Mouse (Mus musculus) midbrain, embryonic 12.5 days (tissue): Measurements from ENCODE around the gene Olfr1378. TPM values are rescaled to one million over a fixed set of nuclear protein-coding genes. Genes with fewer than 3 reads are reported as not detected.

Source experiments
- ATAC-seq: fragments of 200-750 bp; cut with Nextera tagmentation; 2 replicates; pipeline ENCODE4 v1.8.0; 2017; ENCODE audit warnings: low read depth, moderate TSS enrichment, moderate library complexity; ENCODE audit not compliant: low FRiP score
- H3K27ac ChIP-seq: fragments of 300-500 bp; sonication (generic); replicated peaks from 2 replicates; pipeline ENCODE4 v1.5.1; 2016; ENCODE audit warnings: mild to moderate bottlenecking
- H3K27me3 ChIP-seq: fragments of 300-500 bp; sonication (generic); 2 replicates; pipeline ENCODE4 v1.6.1; 2016; ENCODE audit warnings: mild to moderate bottlenecking
- H3K36me3 ChIP-seq: fragments of 300-500 bp; sonication (generic); 2 replicates; pipeline ENCODE4 v1.6.1; 2016
- H3K4me1 ChIP-seq: fragments of 300-500 bp; sonication (generic); 2 replicates; pipeline ENCODE4 v1.6.1; 2016
- H3K4me2 ChIP-seq: fragments of 300-500 bp; sonication (generic); replicated peaks from 2 replicates; pipeline ENCODE4 v1.6.1; 2016; ENCODE audit warnings: mild to moderate bottlenecking, moderate library complexity
- H3K4me3 ChIP-seq: fragments of 300-500 bp; sonication (generic); 2 replicates; pipeline ENCODE4 v1.5.1; 2016; ENCODE audit warnings: mild to moderate bottlenecking
- H3K9ac ChIP-seq: fragments of 300-500 bp; sonication (generic); replicated peaks from 2 replicates; pipeline ENCODE4 v1.6.1; 2016; ENCODE audit warnings: mild to moderate bottlenecking, moderate library complexity
- H3K9me3 ChIP-seq: fragments of 300-500 bp; sonication (generic); 2 replicates; pipeline ENCODE4 v1.6.1; 2016; ENCODE audit warnings: mild to moderate bottlenecking
- WGBS: fragments of 180-500 bp; shearing (Covaris S2); methylation state at CpG from one replicate; pipeline ENCODE4 v1.1.7; 2016; 5-methylcytosine and 5-hydroxymethylcytosine counted together
- polyA plus RNA-seq: library from polyadenylated mRNA; unstranded; fragments of >200 nt; fragmentation: Nextera tagmentation; extraction: Ambion mirVana; gene quantifications from 2 replicates; pipeline ENCODE4 v1.2.1, GENCODE M21; 2016

Gene Olfr1378
- polyA plus RNA-seq: not detected in 2 replicates

DNA sequence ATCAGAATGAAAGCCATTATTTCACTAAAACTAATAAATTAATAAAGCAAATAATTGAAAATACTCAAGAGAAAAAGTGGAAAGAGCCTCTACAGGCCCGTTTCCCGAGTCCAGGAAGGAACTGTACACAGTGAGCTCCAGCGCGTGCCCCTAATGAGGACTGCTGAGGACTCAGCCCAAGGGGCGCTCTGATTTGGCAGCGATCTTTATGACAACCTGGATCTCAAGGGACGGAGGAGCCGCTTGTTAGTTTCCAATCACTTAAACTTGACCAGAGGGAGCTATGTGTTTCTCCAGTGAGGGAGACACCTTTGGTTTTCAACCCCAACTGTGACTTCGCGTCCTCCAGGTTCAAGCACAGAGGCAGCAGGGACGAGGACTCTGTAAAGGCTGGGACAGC lies at the start of gene Olfr1378:
Olfr1378 (plus strand) TSS at position 301 of the 400 bp plus-strand sequence.
- Histone ChIP-seq H3K9ac (no peak within 1 kb of the TSS), H3K27me3 (no peaks in the 10 kb centered on the region), H3K27ac (no peak within 1 kb of the TSS), H3K36me3 (no peaks in the 10 kb centered on the region), H3K4me3 (no peak within 1 kb of the TSS), H3K9me3 (no peaks in the 10 kb centered on the region), H3K4me1 (no peaks in the 10 kb centered on the region), H3K4me2 (no peak within 1 kb of the TSS)
- 89% methylated on average over 11 of the region's 11 CpGs for WGBS
- no peak for ATAC-seq

DNA sequence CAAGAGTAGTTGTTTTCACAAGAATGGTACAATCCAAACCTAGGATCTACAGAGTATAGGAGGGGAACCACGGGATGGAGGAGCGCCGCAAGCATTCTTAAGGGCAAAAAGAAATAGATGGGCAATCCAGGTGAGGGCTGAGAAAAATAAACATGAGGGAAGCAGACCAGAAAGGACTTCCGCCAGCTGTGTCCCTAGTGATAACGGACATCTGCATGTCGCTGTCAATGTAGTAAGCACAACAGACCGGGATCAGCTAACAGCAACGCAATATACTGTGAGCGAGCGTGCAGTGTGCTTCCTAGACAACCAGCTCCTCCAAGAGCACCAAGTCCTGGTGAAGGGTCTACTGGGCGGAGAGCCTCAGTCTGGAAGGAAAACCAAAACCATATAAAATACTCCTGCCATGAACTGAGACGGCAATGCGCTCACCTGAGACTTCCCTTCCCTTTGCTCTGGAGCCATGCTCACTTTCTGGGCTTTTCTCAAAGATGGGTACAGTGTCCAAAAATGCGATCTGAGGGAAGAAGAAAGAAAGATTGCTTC lies 35.8 kb upstream of the Olfr1378 start:
- Histone ChIP-seq H3K4me3 (peak overlapping the region; percentile 58), H3K36me3 (no peaks in the 10 kb centered on the region), H3K4me2 (peak overlapping the region; percentile 88), H3K4me1 (peaks cover 13% of the 10 kb centered on the region; the same call in 1 of the 2 replicates), H3K27me3 (peaks cover 4% of the 10 kb centered on the region; the same call in 1 of the 2 replicates), H3K9me3 (no peaks in the 10 kb centered on the region), H3K27ac (peak overlapping the region; percentile 52; the same call in 1 of the 2 replicates), H3K9ac (peak overlapping the region; percentile 70)
- 36% methylated on average over 14 of the region's 14 CpGs for WGBS
- ATAC-seq: no peak

DNA sequence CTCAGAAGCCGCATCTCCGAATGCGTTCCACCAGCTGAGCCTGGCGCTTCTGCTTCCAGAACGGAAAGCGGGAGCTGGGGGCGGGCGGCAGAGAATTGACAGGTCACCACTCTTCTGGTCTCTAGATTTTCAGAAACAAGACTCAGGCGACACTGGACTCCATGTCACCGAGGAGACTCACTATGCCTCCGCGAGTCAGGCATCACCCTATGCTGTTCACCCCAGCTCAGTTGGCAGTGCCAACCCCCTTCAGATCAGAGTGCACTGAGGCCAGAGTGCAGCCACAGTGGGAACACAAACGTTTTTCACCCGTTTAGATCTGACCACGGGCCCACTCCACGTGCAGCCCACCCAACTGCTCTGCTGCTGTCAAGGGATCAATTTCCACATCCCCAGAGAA lies 35.3 kb upstream of the Olfr1378 start:
- peak overlapping the region; percentile 52 for H3K27ac ChIP-seq
- peaks cover 4% of the 10 kb centered on the region; the same call in 1 of the 2 replicates for H3K27me3 ChIP-seq
- no peaks in the 10 kb centered on the region for H3K9me3 ChIP-seq
- peak overlapping the region; percentile 88 for H3K4me2 ChIP-seq
- peaks cover 13% of the 10 kb centered on the region; the same call in 1 of the 2 replicates for H3K4me1 ChIP-seq
- H3K36me3 ChIP-seq: no peaks in the 10 kb centered on the region
- 4% methylated on average over 16 of the region's 16 CpGs for WGBS
- H3K4me3 ChIP-seq: peak overlapping the region; percentile 58
- peak overlapping the region; percentile 70 for H3K9ac ChIP-seq
- no peak; the same call in 1 of the 2 replicates for ATAC-seq

DNA sequence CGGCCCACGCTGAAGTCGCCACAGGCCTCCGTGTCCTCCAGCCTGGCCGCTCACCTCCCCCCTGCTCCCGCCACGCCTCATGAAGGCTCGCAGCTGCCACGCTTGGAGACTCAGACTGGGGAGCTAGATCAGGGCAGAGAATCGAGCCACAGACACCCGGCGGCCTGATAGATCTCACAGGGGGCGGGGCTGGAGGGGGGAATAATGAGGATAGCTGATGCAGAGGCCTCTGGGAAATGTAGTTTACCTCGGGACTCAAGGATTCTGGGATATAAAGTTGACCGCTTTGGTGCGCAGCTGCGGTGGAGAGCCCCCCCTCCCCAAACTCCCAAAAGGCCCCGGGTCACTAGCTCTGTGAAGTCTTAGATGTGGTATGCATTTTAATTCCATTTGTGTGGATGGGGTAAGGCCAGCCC lies 34.9 kb upstream of the Olfr1378 start, which contains the start of gene Zfp354b:
Zfp354b (minus strand) TSS at position 183 of the 416 bp plus-strand sequence.
- Histone ChIP-seq H3K4me1 (peaks cover 13% of the 10 kb centered on the region; the same call in 1 of the 2 replicates), H3K27ac (peak within 1 kb of the TSS; percentile 64), H3K27me3 (peaks cover 4% of the 10 kb centered on the region; the same call in 1 of the 2 replicates), H3K9ac (peak within 1 kb of the TSS; percentile 70), H3K4me2 (peak within 1 kb of the TSS; percentile 88), H3K36me3 (no peaks in the 10 kb centered on the region), H3K9me3 (no peaks in the 10 kb centered on the region), H3K4me3 (peak within 1 kb of the TSS; percentile 58)
- 0% methylated on average over 18 of the region's 18 CpGs for WGBS
- peak; percentile 95 for ATAC-seq

DNA sequence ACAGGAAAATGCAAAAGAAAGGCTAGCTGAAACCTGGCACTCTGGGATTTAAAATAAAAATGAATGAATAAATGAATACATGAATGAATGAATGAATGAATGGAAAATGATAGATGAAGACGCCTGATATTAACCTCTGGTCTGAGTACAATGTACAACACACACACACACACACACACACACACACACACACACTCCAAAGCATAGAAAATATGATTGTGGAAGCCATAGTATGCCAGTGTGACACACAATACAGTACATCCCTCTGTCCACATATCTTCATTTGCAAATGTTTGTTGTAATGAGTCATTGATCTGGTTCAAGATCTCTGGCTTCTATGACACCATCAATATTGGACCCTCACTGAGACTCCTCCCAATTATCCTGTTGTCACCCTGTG lies 34.3 kb upstream of the Olfr1378 start:
- WGBS: 76% methylated on average over 1 of the region's 1 CpGs
- Histone ChIP-seq H3K9ac (no peak overlapping the region), H3K9me3 (no peaks in the 10 kb centered on the region), H3K4me1 (peaks cover 13% of the 10 kb centered on the region; the same call in 1 of the 2 replicates), H3K4me3 (no peak overlapping the region), H3K27me3 (peaks cover 4% of the 10 kb centered on the region; the same call in 1 of the 2 replicates), H3K36me3 (no peaks in the 10 kb centered on the region), H3K27ac (peak overlapping the region; percentile 64), H3K4me2 (peak overlapping the region; percentile 88)
- peak; percentile 57 for ATAC-seq

DNA sequence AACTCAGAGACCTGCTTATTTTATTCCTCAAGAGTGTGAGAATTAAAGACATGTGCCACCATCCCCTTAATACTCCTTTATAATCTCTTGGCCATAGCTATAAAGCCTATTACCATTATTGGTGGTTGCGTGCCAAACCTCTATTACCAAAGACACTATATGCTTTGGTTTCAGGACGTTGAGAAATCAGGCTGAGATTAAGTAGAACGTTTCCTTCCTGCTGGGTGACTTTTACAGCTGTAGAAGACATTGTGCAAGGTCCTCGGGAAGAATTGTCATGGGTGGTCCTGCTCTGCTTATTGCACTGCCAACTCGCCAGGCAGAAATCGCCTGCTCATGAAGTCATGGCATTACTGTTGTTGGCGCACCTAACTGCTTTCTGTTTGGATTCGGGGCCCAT lies 27.9 kb upstream of the Olfr1378 start:
- H3K9me3 ChIP-seq: no peaks in the 10 kb centered on the region
- no peaks in the 10 kb centered on the region for H3K4me1 ChIP-seq
- 81% methylated on average over 8 of the region's 8 CpGs for WGBS
- no peak overlapping the region for H3K9ac ChIP-seq
- no peaks in the 10 kb centered on the region for H3K27me3 ChIP-seq
- no peak overlapping the region for H3K27ac ChIP-seq
- no peak overlapping the region for H3K4me2 ChIP-seq
- no peak for ATAC-seq
- no peaks in the 10 kb centered on the region for H3K36me3 ChIP-seq
- H3K4me3 ChIP-seq: no peak overlapping the region

DNA sequence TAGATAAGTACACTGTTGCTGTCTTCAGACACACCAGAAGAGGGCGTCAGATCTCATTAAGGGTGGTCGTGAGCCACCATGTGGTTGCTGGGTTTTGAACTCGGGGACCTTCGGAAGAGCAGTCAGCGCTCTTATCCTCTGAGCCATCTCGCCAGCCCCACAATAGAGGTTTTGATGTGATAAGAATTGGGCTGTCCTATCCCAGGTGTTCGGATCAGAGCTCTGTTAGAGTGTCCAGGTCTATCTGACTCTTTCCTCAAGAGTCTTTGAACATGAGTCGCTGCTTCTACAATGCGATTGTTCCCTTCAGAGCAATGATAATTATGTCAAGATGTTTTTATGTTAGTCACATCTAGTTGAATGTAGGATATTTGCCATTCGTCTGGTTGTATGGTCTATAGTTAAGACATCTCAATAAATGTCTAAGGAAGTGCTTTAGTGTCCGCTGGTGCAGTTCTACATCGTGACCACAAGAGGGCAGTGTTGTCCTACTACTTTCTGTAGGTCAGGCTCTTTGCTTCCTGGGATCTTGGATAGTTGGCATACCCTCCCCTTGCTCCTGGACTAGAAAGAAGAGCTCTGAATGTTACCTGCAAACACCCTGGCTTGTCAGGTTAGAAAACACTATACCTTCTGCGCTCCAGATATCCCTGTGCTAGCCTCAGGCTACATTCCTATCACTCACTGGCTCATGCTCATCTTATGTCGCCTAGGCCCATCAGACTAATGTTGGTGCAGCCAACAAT lies 26.5 kb upstream of the Olfr1378 start:
- Histone ChIP-seq H3K27ac (no peak overlapping the region), H3K27me3 (no peaks in the 10 kb centered on the region), H3K4me3 (no peak overlapping the region), H3K4me1 (no peaks in the 10 kb centered on the region), H3K36me3 (no peaks in the 10 kb centered on the region), H3K4me2 (no peak overlapping the region), H3K9me3 (no peaks in the 10 kb centered on the region), H3K9ac (no peak overlapping the region)
- 34% methylated on average over 14 of the region's 14 CpGs for WGBS
- peak; percentile 27; the same call in 1 of the 2 replicates for ATAC-seq

DNA sequence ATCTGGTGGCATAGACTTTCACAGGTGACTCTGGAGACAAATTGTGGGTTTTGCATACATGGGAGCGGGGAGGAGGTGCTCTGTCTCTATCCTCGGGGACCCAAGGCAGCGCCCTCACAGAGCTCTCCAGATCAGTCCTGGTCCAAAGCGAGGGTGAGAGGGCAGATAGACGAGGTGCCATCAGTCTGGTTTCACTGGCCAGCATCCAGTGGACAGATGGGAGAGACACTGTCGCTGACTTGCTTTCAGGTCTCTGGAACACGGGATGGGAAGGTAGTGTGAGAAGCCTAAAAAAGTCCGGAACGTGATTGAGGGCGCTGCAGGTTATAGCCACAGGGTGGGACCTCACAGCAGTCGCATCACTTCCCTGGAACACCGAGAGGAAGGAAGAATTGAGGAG lies 23.9 kb upstream of the Olfr1378 start:
- WGBS: 79% methylated on average over 12 of the region's 12 CpGs
- H3K36me3 ChIP-seq: no peaks in the 10 kb centered on the region

DNA sequence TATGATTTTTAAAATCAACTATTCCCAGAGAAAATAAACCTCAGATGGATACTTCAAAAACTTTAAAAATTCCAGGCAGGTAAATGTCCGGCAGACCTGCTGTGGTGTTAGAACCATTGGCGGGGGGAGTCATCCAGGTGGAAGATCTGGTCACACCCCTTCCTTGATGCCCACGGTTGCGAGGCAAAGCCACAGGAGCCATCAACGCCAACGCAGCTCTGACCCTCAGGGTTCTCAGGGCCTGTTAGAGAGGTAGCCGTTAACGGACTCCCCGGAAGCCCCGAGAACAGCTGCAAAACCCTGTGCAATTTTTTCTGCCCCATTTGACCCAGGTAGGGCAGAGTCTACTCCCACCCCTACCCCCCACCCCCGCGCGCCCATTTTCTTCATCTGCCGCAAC lies 22.8 kb upstream of the Olfr1378 start, which contains the start of gene 4933414I15Rik:
4933414I15Rik (minus strand) TSS at position 260 of the 400 bp plus-strand sequence.
- ATAC-seq: no peak
- H3K36me3 ChIP-seq: no peaks in the 10 kb centered on the region
- H3K27me3 ChIP-seq: no peaks in the 10 kb centered on the region
- 82% methylated on average over 14 of the region's 14 CpGs for WGBS
- no peak within 1 kb of the TSS for H3K4me2 ChIP-seq
- no peaks in the 10 kb centered on the region for H3K9me3 ChIP-seq
- H3K4me3 ChIP-seq: no peak within 1 kb of the TSS
- no peak within 1 kb of the TSS for H3K9ac ChIP-seq
- H3K4me1 ChIP-seq: no peaks in the 10 kb centered on the region
- H3K27ac ChIP-seq: no peak within 1 kb of the TSS

More for the DNA sequence above, 23.9 kb upstream of the Olfr1378 start:
- Histone ChIP-seq H3K4me3 (no peak overlapping the region), H3K9ac (no peak overlapping the region), H3K27ac (no peak overlapping the region), H3K9me3 (no peaks in the 10 kb centered on the region), H3K27me3 (no peaks in the 10 kb centered on the region), H3K4me2 (no peak overlapping the region), H3K4me1 (no peaks in the 10 kb centered on the region)
- ATAC-seq: no peak

DNA sequence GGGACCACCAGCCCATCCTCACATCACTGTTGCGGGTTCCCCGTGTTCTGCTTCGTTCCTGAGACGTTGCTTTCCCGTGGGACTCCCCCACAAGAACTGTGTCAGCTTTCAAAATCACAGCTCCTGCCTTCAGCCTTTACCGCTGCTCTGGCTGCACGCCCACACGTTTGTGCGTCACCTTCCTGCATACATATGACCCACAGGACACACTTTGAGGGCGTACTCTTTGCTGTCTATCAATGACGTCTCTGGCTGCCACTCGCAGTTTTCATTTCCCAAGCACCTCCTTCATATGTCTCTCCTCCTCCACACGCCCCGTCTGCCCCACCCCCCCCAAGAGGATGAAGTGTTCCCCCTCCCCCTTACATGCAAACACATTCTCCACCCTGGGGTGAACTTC lies 14.0 kb upstream of the Olfr1378 start:
- no peaks in the 10 kb centered on the region for H3K9me3 ChIP-seq
- ATAC-seq: no peak
- no peak overlapping the region for H3K9ac ChIP-seq
- H3K27me3 ChIP-seq: no peaks in the 10 kb centered on the region
- H3K36me3 ChIP-seq: no peaks in the 10 kb centered on the region
- no peaks in the 10 kb centered on the region for H3K4me1 ChIP-seq
- no peak overlapping the region for H3K4me2 ChIP-seq
- no peak overlapping the region for H3K27ac ChIP-seq
- H3K4me3 ChIP-seq: no peak overlapping the region
- WGBS: 74% methylated on average over 14 of the region's 14 CpGs

DNA sequence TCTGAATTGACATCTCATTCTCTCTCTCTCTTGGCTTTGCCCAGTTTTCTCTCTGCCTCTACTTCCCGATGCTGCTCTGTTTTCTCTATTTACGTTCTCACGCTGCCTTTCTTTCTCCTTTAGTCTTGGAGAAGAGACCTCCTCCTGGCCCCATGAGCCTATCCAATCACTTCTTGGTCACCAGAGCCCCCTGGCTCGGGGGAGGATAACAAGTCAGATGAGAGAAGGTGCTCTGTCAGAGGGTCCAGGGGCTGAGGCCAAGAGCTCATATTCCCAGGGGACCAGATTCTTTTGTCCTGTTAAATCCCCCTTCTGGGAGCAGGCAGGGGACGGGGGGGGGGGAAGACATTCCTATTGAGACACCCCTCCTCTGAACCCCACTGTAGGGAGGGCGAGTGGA lies 12.7 kb upstream of the Olfr1378 start, which contains the start of gene Prop1:
Prop1 (minus strand) TSS at position 101 of the 400 bp plus-strand sequence.
- Histone ChIP-seq H3K4me3 (no peak within 1 kb of the TSS), H3K4me1 (no peaks in the 10 kb centered on the region), H3K9me3 (no peaks in the 10 kb centered on the region), H3K9ac (no peak within 1 kb of the TSS), H3K27ac (no peak within 1 kb of the TSS), H3K27me3 (no peaks in the 10 kb centered on the region), H3K4me2 (no peak within 1 kb of the TSS), H3K36me3 (no peaks in the 10 kb centered on the region)
- 63% methylated on average over 6 of the region's 6 CpGs for WGBS
- ATAC-seq: no peak

DNA sequence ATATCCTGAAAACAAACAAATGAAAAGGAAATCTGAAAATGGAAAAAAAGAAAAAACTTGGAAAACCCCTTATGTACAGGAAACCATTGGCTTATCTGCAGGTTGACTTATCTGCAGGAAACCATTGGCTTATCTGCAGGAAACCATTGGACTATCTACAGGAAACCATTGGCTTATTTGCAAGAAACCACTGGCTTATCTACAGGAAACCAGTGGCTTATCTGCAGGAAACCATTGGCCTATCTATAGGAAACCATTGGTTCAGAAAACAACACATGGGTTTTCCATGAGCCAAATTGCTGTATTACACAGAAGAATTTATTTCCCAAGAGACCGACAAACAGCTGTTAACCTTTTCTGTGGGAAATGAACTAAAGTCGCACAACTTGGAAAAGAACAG lies 1.4 kb upstream of the Olfr1378 start:
- ATAC-seq: no peak
- Histone ChIP-seq H3K4me2 (no peak overlapping the region), H3K4me3 (no peak overlapping the region), H3K9me3 (no peaks in the 10 kb centered on the region), H3K9ac (no peak overlapping the region), H3K27ac (no peak overlapping the region), H3K4me1 (no peaks in the 10 kb centered on the region), H3K27me3 (no peaks in the 10 kb centered on the region), H3K36me3 (no peaks in the 10 kb centered on the region)
- WGBS: 82% methylated on average over 2 of the region's 2 CpGs
